Mouse (Mus musculus): ENCODE measurements at regions not wholly inside any gene's neighbourhood (a gene's known extent, or its start where the extent isn't known, plus 50 kb on each side); places are given as distances from the start of the nearest gene placed in this dataset.

- no peak for TF ChIP-seq CTCF (IDR thresholded peaks at IDR 0.05; ENCODE audit: low read depth)
- TF ChIP-seq EP300 (IDR thresholded peaks at IDR 0.05; ENCODE audit: low read depth) = no peak
Measured at GRCm38 (mm10) chr3:58173821-58174220, 240.7 kb upstream of the Tsc22d2 start.

All from heart, postnatal 0 days (tissue).